Mouse (Mus musculus) kidney, adult 2 months (tissue): Measurements from ENCODE around the gene Plekhm1.

Experiments used
- CTCF ChIP-seq: fragments of 200-500 bp; conservative IDR thresholded peaks from 2 replicates; pipeline ENCODE4 v1.5.1; 2011; ENCODE audit warnings: low read depth, mild to moderate bottlenecking, control low read depth, low read length, moderate library complexity, mixed read lengths; ENCODE audit not compliant: insufficient read depth, insufficient read length
- POLR2A ChIP-seq: fragments of 200-500 bp; IDR thresholded peaks from one replicate; pipeline ENCODE4 v1.6.1; 2011; ENCODE audit warnings: low read depth, low read length, control low read depth

DNA sequence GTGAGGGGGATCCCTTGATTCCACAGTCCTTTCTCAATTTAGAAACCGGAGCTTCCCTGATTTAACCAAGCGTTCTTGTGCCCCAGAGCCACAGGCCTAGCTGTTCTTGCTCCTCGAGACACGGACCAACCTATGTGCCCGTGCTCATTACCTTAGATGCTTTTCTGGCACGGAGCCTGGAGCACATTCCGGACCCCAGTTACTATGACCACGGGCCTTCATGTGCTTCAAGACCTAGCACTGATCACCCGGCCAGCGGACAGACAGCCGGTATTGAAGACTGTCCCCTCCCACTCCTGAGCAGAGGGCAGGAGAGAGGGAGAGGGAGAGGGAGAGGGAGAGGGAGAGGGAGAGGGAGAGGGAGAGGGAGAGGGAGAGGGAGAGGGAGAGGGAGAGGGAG, 57.2 kb downstream of the Plekhm1 start:
- no peak for TF ChIP-seq CTCF
- TF ChIP-seq POLR2A, result no peak
